Mouse (Mus musculus) intestine, embryonic 14.5 days (tissue): ENCODE results near the gene Ppp1r16b. TPM values are rescaled to one million over a fixed set of nuclear protein-coding genes. Genes with fewer than 3 reads are reported as not detected.

Experiments used
- ATAC-seq: fragments of 200-750 bp; cut with Nextera tagmentation; replicated peaks from 2 replicates; pipeline ENCODE4 v1.8.0; 2017; ENCODE audit warnings: low read depth, moderate number of reproducible peaks, moderate TSS enrichment, moderate library complexity; ENCODE audit not compliant: low FRiP score, low TSS enrichment
- DNase-seq: peaks from one replicate; pipeline ENCODE4 v3.0.0-alpha.2; 2018; ENCODE audit warnings: low spot score
- H3K27ac ChIP-seq: fragments of 300-500 bp; sonication (generic); 2 replicates; pipeline ENCODE4 v1.5.1; 2014; ENCODE audit warnings: low read depth, mild to moderate bottlenecking, control low read depth
- H3K27me3 ChIP-seq: fragments of 300-500 bp; sonication (generic); replicated peaks from 2 replicates; pipeline ENCODE4 v1.6.1; 2014; ENCODE audit warnings: low read length, control low read depth; ENCODE audit not compliant: control insufficient read depth, insufficient read depth
- H3K36me3 ChIP-seq: fragments of 300-500 bp; sonication (generic); 2 replicates; pipeline ENCODE4 v1.6.1; 2014; ENCODE audit warnings: low read length, control low read depth; ENCODE audit not compliant: control insufficient read depth, insufficient read depth
- H3K4me1 ChIP-seq: fragments of 300-500 bp; sonication (generic); replicated peaks from 2 replicates; pipeline ENCODE4 v1.6.1; 2014; ENCODE audit warnings: low read length, control low read depth, mixed read lengths; ENCODE audit not compliant: control insufficient read depth, insufficient read depth
- H3K4me2 ChIP-seq: fragments of 300-500 bp; sonication (generic); 2 replicates; pipeline ENCODE4 v1.6.1; 2014; ENCODE audit warnings: low read length
- H3K4me3 ChIP-seq: fragments of 300-500 bp; sonication (generic); 2 replicates; pipeline ENCODE4 v1.5.1; 2014; ENCODE audit warnings: low read depth, low read length, control low read depth, mixed read lengths
- H3K9ac ChIP-seq: fragments of 300-500 bp; sonication (generic); 2 replicates; pipeline ENCODE4 v1.6.1; 2014; ENCODE audit warnings: mild to moderate bottlenecking, low read length
- H3K9me3 ChIP-seq: fragments of 300-500 bp; sonication (generic); 2 replicates; pipeline ENCODE4 v1.6.1; 2016; ENCODE audit warnings: low read length, control low read depth; ENCODE audit not compliant: control insufficient read depth
- WGBS: fragments of 180-500 bp; shearing (Covaris S2); extraction: QIAGEN DNeasy Blood & Tissue Kit; methylation state at CpG from one replicate; pipeline ENCODE4 v1.1.7; 2014; 5-methylcytosine and 5-hydroxymethylcytosine counted together
- polyA plus RNA-seq: library from polyadenylated mRNA; unstranded; fragments of >200 nt; fragmentation: Nextera tagmentation; extraction: Ambion mirVana; gene quantifications from 2 replicates; pipeline ENCODE4 v1.2.1, GENCODE M21; 2014

Gene Ppp1r16b
- polyA plus RNA-seq, 1 experiment from 2014 or later = 5.0 TPM

GRCm38 (mm10) chr2:158690116-158690515, 24.9 kb downstream of the Ppp1r16b start:
- no peak overlapping the region for H3K9ac ChIP-seq
- no peak overlapping the region for H3K27ac ChIP-seq
- H3K27me3 ChIP-seq = no peaks in the 10 kb centered on the region
- WGBS = 66% methylated on average over 8 of the region's 8 CpGs
- DNase-seq (no peak), ATAC-seq (no peak)
- no peaks in the 10 kb centered on the region for H3K36me3 ChIP-seq
- H3K4me2 ChIP-seq = no peak overlapping the region
- H3K4me1 ChIP-seq = no peaks in the 10 kb centered on the region
- H3K9me3 ChIP-seq = no peaks in the 10 kb centered on the region
- no peak overlapping the region for H3K4me3 ChIP-seq

DNA sequence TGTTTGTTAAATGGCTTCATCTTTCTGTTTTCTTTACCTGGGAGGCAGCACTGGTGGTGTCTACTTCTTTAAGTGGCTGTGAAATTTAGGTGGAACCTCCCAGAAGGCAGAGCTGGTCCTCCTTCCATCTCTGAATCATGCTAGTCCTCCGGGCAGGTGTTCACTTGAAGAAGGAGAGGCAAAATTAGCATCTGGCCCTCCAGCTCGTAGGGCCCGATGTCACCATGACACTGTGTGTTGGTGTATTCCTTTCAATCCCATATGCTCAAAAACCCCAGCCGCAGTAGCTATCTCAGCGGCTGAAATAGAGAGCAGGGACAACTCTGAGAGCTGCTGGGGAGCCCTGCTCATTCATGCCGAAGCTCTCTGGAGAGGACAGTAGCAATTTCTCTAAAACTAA, 27.0 kb downstream of the Ppp1r16b start:
- 76% methylated on average over 6 of the region's 6 CpGs for WGBS
- no peak overlapping the region for H3K9ac ChIP-seq
- H3K9me3 ChIP-seq = no peaks in the 10 kb centered on the region
- H3K4me1 ChIP-seq = no peaks in the 10 kb centered on the region
- H3K27ac ChIP-seq = no peak overlapping the region
- no peaks in the 10 kb centered on the region for H3K27me3 ChIP-seq
- no peak overlapping the region for H3K4me3 ChIP-seq
- no peak overlapping the region for H3K4me2 ChIP-seq
- no peak for DNase-seq
- no peak for ATAC-seq
- H3K36me3 ChIP-seq = no peaks in the 10 kb centered on the region

DNA sequence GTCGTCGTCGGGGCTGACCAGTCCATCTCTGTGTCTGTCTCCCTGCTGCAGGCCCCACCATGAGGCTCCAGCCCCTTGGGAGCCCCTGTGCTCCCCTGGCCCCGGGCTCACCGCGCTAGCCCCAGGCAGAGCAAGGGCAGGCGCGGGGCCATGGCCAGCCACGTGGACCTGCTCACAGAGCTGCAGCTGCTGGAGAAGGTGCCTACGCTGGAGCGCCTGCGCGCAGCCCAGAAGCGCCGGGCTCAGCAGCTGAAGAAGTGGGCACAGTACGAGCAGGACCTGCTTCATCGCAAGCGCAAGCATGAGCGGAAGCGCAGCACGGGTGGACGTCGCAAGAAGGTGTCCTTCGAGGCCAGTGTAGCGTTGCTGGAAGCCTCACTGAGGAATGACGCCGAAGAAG, 30.6 kb downstream of the Ppp1r16b start:
- no peaks in the 10 kb centered on the region for H3K4me1 ChIP-seq
- ATAC-seq (no peak), DNase-seq (no peak)
- 77% methylated on average over 27 of the region's 27 CpGs for WGBS
- H3K4me3 ChIP-seq = no peak overlapping the region
- no peaks in the 10 kb centered on the region for H3K9me3 ChIP-seq
- H3K27me3 ChIP-seq = no peaks in the 10 kb centered on the region
- H3K27ac ChIP-seq = no peak overlapping the region
- H3K9ac ChIP-seq = no peak overlapping the region
- H3K4me2 ChIP-seq = no peak overlapping the region
- H3K36me3 ChIP-seq = no peaks in the 10 kb centered on the region

DNA sequence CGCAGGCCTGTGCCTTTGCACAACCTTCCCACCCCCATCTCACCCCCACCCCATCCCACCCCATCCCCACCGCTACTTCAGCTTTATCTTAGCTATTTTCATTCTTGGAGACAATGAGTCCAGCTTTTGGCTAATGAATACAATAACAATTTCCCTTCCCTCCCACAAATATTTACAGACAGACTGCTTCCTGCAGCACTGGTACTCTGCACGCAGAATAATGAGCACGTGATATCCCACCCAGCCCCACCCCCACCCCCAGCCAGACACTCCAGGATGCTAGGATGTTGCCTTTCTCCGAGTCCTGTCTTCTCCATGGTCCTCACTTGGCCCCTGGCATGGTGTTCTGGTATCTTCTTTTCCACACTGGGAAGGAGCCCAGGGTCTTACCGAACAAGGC, 31.3 kb downstream of the Ppp1r16b start:
- Histone ChIP-seq H3K27ac (no peak overlapping the region), H3K4me2 (no peak overlapping the region), H3K36me3 (no peaks in the 10 kb centered on the region), H3K4me3 (no peak overlapping the region), H3K4me1 (no peaks in the 10 kb centered on the region), H3K9me3 (no peaks in the 10 kb centered on the region), H3K27me3 (no peaks in the 10 kb centered on the region), H3K9ac (no peak overlapping the region)
- no peak for DNase-seq
- WGBS = 72% methylated on average over 6 of the region's 6 CpGs
- no peak for ATAC-seq

DNA sequence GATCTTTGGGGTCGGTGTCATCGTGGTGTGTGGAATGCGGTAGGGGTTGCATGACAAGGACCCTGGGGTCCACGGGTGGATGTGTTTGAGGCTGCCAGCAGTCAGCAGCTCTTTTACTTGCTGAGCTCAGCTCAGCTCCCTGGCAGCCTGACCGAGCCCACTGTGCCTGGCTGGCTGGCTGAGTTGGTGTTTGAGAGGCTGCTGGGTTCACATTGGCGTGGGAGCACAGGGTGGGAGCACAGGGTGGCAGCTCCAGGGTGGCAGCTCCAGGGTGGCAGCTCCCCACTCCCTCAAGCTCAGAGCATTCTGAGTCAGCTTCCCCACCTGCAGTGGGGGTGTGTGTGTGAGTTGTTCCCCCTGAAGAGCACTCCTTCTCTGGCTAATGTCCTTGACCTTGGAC, 34.7 kb downstream of the Ppp1r16b start:
- WGBS = 67% methylated on average over 6 of the region's 6 CpGs
- Histone ChIP-seq H3K36me3 (no peaks in the 10 kb centered on the region), H3K9ac (no peak overlapping the region), H3K27ac (no peak overlapping the region), H3K4me3 (no peak overlapping the region), H3K27me3 (no peaks in the 10 kb centered on the region), H3K9me3 (no peaks in the 10 kb centered on the region; the same call in 1 of the 2 replicates), H3K4me2 (no peak overlapping the region), H3K4me1 (no peaks in the 10 kb centered on the region)
- ATAC-seq (no peak), DNase-seq (no peak)

GRCm38 (mm10) chr2:158700535-158701256, 35.5 kb downstream of the Ppp1r16b start:
- H3K9ac ChIP-seq = no peak overlapping the region
- no peak overlapping the region for H3K27ac ChIP-seq
- WGBS = 79% methylated on average over 17 of the region's 17 CpGs
- no peaks in the 10 kb centered on the region for H3K36me3 ChIP-seq
- H3K4me2 ChIP-seq = no peak overlapping the region
- H3K4me3 ChIP-seq = no peak overlapping the region
- H3K27me3 ChIP-seq = no peaks in the 10 kb centered on the region
- no peaks in the 10 kb centered on the region; the same call in 1 of the 2 replicates for H3K9me3 ChIP-seq
- ATAC-seq (no peak), DNase-seq (no peak)
- no peaks in the 10 kb centered on the region for H3K4me1 ChIP-seq

DNA sequence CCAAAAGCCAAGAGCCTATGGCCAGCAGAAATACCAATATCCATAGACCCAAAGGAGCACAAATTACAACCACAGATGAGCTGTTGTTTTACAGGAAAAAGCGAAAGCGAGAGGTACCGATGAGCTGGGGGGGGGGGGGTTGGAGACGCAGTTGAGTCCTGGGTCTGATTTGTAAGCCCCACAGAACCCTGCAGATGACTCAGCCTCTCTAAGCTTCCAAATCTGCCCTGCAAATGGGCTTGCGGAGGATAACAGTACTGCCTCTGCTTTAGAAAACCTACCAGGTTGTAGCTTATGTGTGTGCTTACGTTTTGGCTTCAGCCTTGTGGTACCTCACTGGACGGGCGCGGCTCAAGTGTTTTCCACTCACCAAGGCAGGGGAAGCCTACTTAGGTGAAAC, 36.3 kb downstream of the Ppp1r16b start:
- Histone ChIP-seq H3K4me3 (no peak overlapping the region), H3K27ac (no peak overlapping the region), H3K27me3 (no peaks in the 10 kb centered on the region), H3K4me2 (no peak overlapping the region), H3K9ac (no peak overlapping the region), H3K9me3 (no peaks in the 10 kb centered on the region; the same call in 1 of the 2 replicates), H3K4me1 (no peaks in the 10 kb centered on the region), H3K36me3 (no peaks in the 10 kb centered on the region)
- no peak for DNase-seq
- no peak for ATAC-seq
- 91% methylated on average over 9 of the region's 9 CpGs for WGBS

DNA sequence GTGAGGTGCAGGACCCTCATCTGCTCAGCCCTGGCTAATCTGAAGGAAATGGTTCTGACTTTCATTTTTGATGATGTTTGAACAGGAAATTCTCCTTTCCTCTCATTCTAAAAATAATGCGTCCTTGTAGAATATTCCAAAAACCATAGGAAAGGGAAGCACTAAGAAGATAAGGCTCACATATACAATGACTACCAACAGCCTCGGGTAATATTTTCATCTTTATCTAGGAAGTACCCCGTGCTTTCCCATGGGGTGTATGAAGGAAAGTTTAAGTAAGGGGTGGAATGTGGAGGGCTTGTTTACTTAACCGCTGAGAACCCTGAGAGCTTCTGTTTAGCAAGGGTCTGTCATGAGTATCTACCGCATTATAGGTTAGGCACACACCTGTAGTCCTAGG, 37.0 kb downstream of the Ppp1r16b start:
- Histone ChIP-seq H3K4me2 (no peak overlapping the region), H3K27me3 (no peaks in the 10 kb centered on the region), H3K4me3 (no peak overlapping the region), H3K27ac (no peak overlapping the region), H3K4me1 (no peaks in the 10 kb centered on the region), H3K36me3 (no peaks in the 10 kb centered on the region), H3K9me3 (no peaks in the 10 kb centered on the region; the same call in 1 of the 2 replicates), H3K9ac (no peak overlapping the region)
- WGBS = 66% methylated on average over 5 of the region's 5 CpGs
- no peak for DNase-seq
- no peak for ATAC-seq

GRCm38 (mm10) chr2:158704720-158705119, 39.5 kb downstream of the Ppp1r16b start:
- Histone ChIP-seq H3K4me1 (no peaks in the 10 kb centered on the region), H3K9ac (no peak overlapping the region), H3K9me3 (no peaks in the 10 kb centered on the region; the same call in 1 of the 2 replicates), H3K36me3 (no peaks in the 10 kb centered on the region), H3K4me2 (no peak overlapping the region), H3K27ac (no peak overlapping the region), H3K27me3 (no peaks in the 10 kb centered on the region), H3K4me3 (no peak overlapping the region)
- ATAC-seq (no peak), DNase-seq (no peak)
- 82% methylated on average over 3 of the region's 3 CpGs for WGBS
